Mouse (Mus musculus): Measurements from ENCODE around the gene H2-Q6. TPM values are rescaled to one million over a fixed set of nuclear protein-coding genes. Genes with fewer than 3 reads are reported as not detected.
A peak's percentile ranks its signal among the peaks of the same experiment; 100 is the strongest.
"Not testable (repeated sequence)": the region's sequence is repeated elsewhere in the genome, so short reads cannot be mapped to it uniquely, and the experiment has no call there.

The H2-Q6 gene
- 0.38 and 0.39 TPM in 2 replicates for polyA plus RNA-seq (2014; fragmentation: Nextera tagmentation; extraction: Ambion mirVana)

DNA sequence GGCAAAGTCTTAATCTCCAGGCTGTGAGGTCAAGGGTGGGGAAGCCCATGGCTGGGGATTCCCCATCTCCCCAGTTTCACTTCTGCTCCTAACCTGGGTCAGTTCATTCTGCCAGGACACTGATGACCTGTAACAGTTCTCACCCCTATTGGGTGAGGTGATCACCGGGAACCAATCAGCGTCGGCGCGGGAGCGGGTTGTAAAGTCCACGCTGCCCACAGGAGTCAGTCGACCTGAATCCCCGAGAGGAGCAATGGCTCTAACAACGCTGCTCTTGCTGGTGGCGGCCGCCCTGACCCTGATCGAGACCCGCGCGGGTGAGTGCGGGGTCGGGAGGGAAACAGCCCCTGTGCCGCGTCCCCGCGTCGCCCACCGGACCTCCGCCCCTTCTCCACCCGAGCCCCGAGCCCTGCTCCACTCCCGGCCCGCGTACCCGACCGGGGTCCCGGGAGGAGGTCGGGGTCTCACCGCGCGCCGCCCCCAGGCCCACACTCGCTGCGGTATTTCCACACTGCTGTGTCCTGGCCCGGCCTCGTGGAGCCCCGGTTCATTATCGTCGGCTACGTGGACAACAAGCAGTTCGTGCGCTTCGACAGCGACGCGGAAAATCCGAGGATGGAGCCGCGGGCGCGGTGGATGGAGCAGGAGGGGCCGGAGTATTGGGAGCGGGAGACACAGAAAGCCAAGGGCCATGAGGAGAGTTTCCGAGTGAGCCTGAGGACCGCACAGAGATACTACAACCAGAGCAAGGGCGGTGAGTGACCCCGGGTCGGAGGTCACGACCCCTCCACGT lies at the start of gene H2-Q6:
Gene H2-Q6, plus strand, starts transcription at position 227 of the 793 bp plus-strand sequence.
- H3K9ac ChIP-seq (ENCODE audit: low read depth, low read length); H3K27ac ChIP-seq (ENCODE audit: low read depth, low read length); H3K9me3 ChIP-seq (replicated peaks; ENCODE audit: control insufficient read depth, low read length); H3K4me1 ChIP-seq (ENCODE audit: control insufficient read depth, insufficient read depth, low read length); H3K36me3 ChIP-seq (ENCODE audit: control insufficient read depth, insufficient read depth, low read length): not testable (repeated sequence)
- WGBS (ENCODE audit: insufficient replicate concordance), result 2% methylated on average over 50 of the region's 66 CpGs
- Histone ChIP-seq H3K27me3 (ENCODE audit: control insufficient read depth, insufficient read depth, low read length) (peaks cover 37% of the 10 kb centered on the region), H3K4me3 (ENCODE audit: low read depth, low read length) (peak within 1 kb of the TSS; percentile 40), H3K4me2 (peak within 1 kb of the TSS; percentile 68)
- peak; percentile 47; the same call in 1 of the 2 replicates for ATAC-seq (replicated peaks; ENCODE audit: insufficient number of reproducible peaks, low FRiP score, low TSS enrichment)

DNA sequence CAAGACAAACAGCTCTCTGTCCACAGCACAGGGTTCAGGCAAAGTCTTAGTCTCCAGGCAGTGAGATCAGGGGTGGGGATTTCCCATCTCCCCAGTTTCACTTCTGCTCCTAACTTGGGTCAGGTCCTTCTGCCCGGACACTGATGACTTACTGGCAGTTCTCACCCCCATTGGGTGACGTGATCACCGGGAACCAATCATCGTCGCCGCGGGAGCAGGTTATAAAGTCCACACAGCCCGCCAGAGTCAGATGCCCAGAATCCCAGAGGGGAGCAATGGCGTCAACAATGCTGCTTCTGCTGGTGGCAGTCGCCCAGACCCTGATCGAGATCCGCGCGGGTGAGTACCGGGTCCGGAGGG lies 45.3 kb upstream of the H2-Q6 start, which contains the start of gene H2-Q4:
Gene H2-Q4, plus strand, starts transcription at position 249 of the 360 bp plus-strand sequence.
- Histone ChIP-seq H3K9ac (ENCODE audit: low read depth, low read length) (peak within 1 kb of the TSS; percentile 64; the same call in 1 of the 2 replicates), H3K4me1 (ENCODE audit: control insufficient read depth, insufficient read depth, low read length) (no peaks in the 10 kb centered on the region), H3K4me3 (ENCODE audit: low read depth, low read length) (peak within 1 kb of the TSS; percentile 67), H3K27me3 (ENCODE audit: control insufficient read depth, insufficient read depth, low read length) (peaks cover 2% of the 10 kb centered on the region; the same call in 1 of the 2 replicates), H3K36me3 (ENCODE audit: control insufficient read depth, insufficient read depth, low read length) (no peaks in the 10 kb centered on the region), H3K4me2 (peak within 1 kb of the TSS; percentile 98), H3K9me3 (replicated peaks; ENCODE audit: control insufficient read depth, low read length) (no peaks in the 10 kb centered on the region), H3K27ac (ENCODE audit: low read depth, low read length) (no peak within 1 kb of the TSS)
- ATAC-seq (replicated peaks; ENCODE audit: insufficient number of reproducible peaks, low FRiP score, low TSS enrichment), result peak; percentile 57; the same call in 1 of the 2 replicates
- under 1% methylated on average over 15 of the region's 16 CpGs for WGBS (ENCODE audit: insufficient replicate concordance)

DNA sequence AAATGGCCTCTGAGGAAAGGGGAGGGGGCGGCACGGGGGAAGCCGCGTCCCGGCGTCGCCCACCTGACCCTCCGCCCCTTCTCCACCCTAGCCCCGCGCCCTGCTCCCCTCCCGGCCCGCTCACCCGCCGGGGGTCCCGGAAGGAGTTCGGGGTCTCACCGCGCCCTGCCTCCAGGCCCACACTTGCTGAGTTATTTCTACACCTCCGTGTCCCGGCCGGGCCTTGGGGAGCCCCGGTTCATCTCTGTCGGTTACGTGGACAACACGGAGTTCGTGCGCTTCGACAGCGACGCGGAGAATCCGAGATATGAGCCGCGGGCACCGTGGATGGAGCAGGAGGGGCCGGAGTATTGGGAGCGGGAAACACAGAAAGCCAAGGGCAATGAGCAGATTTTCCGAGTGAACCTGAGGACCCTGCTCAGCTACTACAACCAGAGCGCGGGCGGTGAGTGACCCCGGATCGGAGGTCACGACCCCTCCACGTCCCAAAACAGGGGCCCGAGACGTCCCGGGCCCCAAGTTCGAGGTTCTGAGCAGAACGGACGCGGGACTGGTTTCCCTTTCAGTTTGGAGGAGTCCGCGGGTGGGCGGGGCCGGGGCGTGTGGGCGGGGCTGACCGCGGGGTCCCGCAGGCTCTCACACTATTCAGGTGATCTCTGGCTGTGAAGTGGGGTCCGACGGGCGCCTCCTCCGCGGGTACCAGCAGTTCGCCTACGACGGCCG lies 44.8 kb upstream of the H2-Q6 start:
- Histone ChIP-seq H3K36me3 (ENCODE audit: control insufficient read depth, insufficient read depth, low read length) (no peaks in the 10 kb centered on the region), H3K9me3 (replicated peaks; ENCODE audit: control insufficient read depth, low read length) (no peaks in the 10 kb centered on the region), H3K27ac (ENCODE audit: low read depth, low read length) (no peak overlapping the region), H3K4me3 (ENCODE audit: low read depth, low read length) (peak overlapping the region; percentile 67), H3K4me2 (peak overlapping the region; percentile 98), H3K9ac (ENCODE audit: low read depth, low read length) (peak overlapping the region; percentile 64; the same call in 1 of the 2 replicates), H3K27me3 (ENCODE audit: control insufficient read depth, insufficient read depth, low read length) (peaks cover 2% of the 10 kb centered on the region; the same call in 1 of the 2 replicates), H3K4me1 (ENCODE audit: control insufficient read depth, insufficient read depth, low read length) (no peaks in the 10 kb centered on the region)
- under 1% methylated on average over 63 of the region's 70 CpGs for WGBS (ENCODE audit: insufficient replicate concordance)
- ATAC-seq (replicated peaks; ENCODE audit: insufficient number of reproducible peaks, low FRiP score, low TSS enrichment), result 0 out of 2 replicates have a peak, but pooled peaks have one; percentile 39

DNA sequence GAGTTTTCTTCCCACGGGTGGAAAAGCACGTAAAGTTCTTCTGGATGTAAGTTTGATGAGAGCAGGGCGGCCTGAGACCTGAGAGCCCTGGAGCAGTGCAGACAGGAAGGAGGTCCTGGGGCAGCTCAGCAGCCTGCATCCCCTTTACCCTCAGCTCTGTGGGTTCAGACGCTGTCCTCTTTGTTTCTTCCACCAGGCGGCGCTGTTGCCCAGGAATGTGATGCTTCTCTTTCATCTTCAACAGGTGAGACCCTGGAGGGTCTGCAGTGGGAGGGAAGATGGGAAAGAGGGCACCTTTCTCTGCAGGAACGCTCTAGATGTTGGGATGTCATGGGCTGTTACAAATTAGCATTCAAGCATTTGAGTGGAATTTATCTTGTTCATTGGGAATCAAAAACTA lies 34.9 kb upstream of the H2-Q6 start:
- not testable (repeated sequence) for H3K4me2 ChIP-seq; H3K4me1 ChIP-seq (ENCODE audit: control insufficient read depth, insufficient read depth, low read length); H3K9me3 ChIP-seq (replicated peaks; ENCODE audit: control insufficient read depth, low read length); H3K27ac ChIP-seq (ENCODE audit: low read depth, low read length); ATAC-seq (replicated peaks; ENCODE audit: insufficient number of reproducible peaks, low FRiP score, low TSS enrichment); H3K36me3 ChIP-seq (ENCODE audit: control insufficient read depth, insufficient read depth, low read length); H3K27me3 ChIP-seq (ENCODE audit: control insufficient read depth, insufficient read depth, low read length); H3K9ac ChIP-seq (ENCODE audit: low read depth, low read length); H3K4me3 ChIP-seq (ENCODE audit: low read depth, low read length)
- 4% methylated on average over 7 of the region's 7 CpGs for WGBS (ENCODE audit: insufficient replicate concordance)

DNA sequence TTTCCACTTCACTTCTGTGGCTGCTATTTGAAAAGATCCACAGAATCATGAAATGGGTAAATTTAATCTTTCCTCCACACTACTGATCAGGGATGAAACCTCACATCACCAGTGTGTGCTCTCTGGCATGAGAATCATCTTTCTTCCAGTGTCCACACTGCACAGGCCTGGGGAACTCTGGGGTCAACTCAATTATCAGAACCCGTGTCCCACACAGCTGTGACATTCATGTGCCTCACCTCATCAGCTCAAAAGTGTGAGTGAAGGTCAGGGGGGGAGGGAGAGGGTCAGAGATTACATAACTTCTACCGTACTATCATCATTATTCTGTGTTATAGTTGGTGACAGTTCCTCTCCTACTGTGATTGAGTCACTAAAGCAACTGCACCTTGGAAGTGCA lies 32.0 kb upstream of the H2-Q6 start:
- H3K4me2 ChIP-seq; H3K9ac ChIP-seq (ENCODE audit: low read depth, low read length); H3K4me3 ChIP-seq (ENCODE audit: low read depth, low read length); H3K4me1 ChIP-seq (ENCODE audit: control insufficient read depth, insufficient read depth, low read length); ATAC-seq (replicated peaks; ENCODE audit: insufficient number of reproducible peaks, low FRiP score, low TSS enrichment); H3K9me3 ChIP-seq (replicated peaks; ENCODE audit: control insufficient read depth, low read length); H3K27me3 ChIP-seq (ENCODE audit: control insufficient read depth, insufficient read depth, low read length); H3K27ac ChIP-seq (ENCODE audit: low read depth, low read length); H3K36me3 ChIP-seq (ENCODE audit: control insufficient read depth, insufficient read depth, low read length): not testable (repeated sequence)
- 57% methylated on average over 2 of the region's 2 CpGs for WGBS (ENCODE audit: insufficient replicate concordance)

DNA sequence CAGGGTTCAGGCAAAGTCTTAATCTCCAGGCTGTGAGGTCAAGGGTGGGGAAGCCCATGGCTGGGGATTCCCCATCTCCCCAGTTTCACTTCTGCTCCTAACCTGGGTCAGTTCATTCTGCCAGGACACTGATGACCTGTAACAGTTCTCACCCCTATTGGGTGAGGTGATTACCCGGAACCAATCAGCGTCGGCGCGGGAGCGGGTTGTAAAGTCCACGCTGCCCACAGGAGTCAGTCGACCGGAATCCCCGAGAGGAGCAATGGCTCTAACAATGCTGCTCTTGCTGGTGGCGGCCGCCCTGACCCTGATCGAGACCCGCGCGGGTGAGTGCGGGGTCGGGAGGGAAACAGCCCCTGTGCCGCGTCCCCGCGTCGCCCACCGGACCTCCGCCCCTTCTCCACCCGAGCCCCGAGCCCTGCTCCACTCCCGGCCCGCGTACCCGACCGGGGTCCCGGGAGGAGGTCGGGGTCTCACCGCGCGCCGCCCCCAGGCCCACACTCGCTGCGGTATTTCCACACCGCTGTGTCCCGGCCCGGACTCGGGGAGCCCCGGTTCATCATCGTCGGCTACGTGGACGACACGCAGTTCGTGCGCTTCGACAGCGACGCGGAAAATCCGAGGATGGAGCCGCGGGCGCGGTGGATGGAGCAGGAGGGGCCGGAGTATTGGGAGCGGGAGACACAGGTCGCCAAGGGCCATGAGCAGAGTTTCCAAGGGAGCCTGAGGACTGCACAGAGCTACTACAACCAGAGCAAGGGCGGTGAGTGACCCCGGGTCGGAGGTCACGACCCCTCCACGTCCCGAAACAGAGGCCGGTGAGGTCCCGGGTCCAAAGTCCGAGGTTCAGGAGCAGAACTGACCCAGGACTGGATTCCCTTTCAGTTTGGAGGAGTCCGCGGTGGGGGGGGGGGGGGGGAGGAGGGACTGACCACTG lies 30.5 kb upstream of the H2-Q6 start:
- H3K4me2 ChIP-seq, result peak overlapping the region; percentile 56
- ATAC-seq (replicated peaks; ENCODE audit: insufficient number of reproducible peaks, low FRiP score, low TSS enrichment), result peak; percentile 65
- not testable (repeated sequence) for H3K27ac ChIP-seq (ENCODE audit: low read depth, low read length); H3K9ac ChIP-seq (ENCODE audit: low read depth, low read length); H3K4me1 ChIP-seq (ENCODE audit: control insufficient read depth, insufficient read depth, low read length); H3K9me3 ChIP-seq (replicated peaks; ENCODE audit: control insufficient read depth, low read length); H3K36me3 ChIP-seq (ENCODE audit: control insufficient read depth, insufficient read depth, low read length); H3K27me3 ChIP-seq (ENCODE audit: control insufficient read depth, insufficient read depth, low read length)
- 4% methylated on average over 40 of the region's 75 CpGs for WGBS (ENCODE audit: insufficient replicate concordance)
- H3K4me3 ChIP-seq (ENCODE audit: low read depth, low read length), result peak overlapping the region; percentile 23; the same call in 1 of the 2 replicates

DNA sequence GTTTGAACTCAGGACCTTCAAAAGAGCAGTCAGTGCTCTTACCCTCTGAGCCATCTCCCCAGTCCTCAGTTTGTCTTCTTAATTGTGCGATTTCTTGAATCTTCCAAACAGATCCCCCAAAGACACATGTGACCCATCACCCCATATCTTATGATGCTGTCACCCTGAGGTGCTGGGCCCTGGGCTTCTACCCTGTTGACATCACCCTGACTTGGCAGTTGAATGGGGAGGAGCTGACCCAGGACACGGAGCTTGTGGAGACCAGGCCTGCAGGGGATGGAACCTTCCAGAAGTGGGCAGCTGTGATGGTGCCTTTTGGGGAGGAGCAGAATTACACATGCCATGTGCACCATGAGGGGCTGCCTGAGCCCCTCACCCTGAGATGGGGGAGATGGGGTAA lies 27.7 kb upstream of the H2-Q6 start:
- H3K4me1 ChIP-seq (ENCODE audit: control insufficient read depth, insufficient read depth, low read length); H3K4me2 ChIP-seq; H3K36me3 ChIP-seq (ENCODE audit: control insufficient read depth, insufficient read depth, low read length); H3K27me3 ChIP-seq (ENCODE audit: control insufficient read depth, insufficient read depth, low read length); H3K9me3 ChIP-seq (replicated peaks; ENCODE audit: control insufficient read depth, low read length); H3K4me3 ChIP-seq (ENCODE audit: low read depth, low read length); H3K27ac ChIP-seq (ENCODE audit: low read depth, low read length); H3K9ac ChIP-seq (ENCODE audit: low read depth, low read length); ATAC-seq (replicated peaks; ENCODE audit: insufficient number of reproducible peaks, low FRiP score, low TSS enrichment): not testable (repeated sequence)
- 89% methylated on average over 2 of the region's 2 CpGs for WGBS (ENCODE audit: insufficient replicate concordance)

DNA sequence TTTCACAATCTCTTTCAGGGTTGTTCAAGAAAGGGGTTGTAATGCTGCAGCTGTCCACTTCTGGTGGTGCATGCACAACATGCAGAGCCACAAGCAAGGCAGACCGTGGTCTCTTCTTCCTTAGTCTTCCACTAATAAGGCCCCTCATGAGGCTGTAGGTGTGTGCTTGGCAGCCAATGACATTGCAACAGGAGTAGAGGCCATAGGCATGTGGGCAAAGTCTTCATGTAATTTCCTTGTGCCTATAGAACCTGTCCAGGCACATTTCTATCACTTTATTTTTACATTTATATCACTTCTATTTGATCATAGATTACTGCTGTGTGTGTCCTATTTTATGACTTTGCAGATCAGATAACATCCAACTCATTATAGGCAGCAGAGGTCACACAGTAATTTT lies 11.6 kb upstream of the H2-Q6 start:
- H3K36me3 ChIP-seq (ENCODE audit: control insufficient read depth, insufficient read depth, low read length); H3K9me3 ChIP-seq (replicated peaks; ENCODE audit: control insufficient read depth, low read length); H3K4me2 ChIP-seq; H3K27me3 ChIP-seq (ENCODE audit: control insufficient read depth, insufficient read depth, low read length); ATAC-seq (replicated peaks; ENCODE audit: insufficient number of reproducible peaks, low FRiP score, low TSS enrichment); H3K4me1 ChIP-seq (ENCODE audit: control insufficient read depth, insufficient read depth, low read length); H3K4me3 ChIP-seq (ENCODE audit: low read depth, low read length); H3K9ac ChIP-seq (ENCODE audit: low read depth, low read length); H3K27ac ChIP-seq (ENCODE audit: low read depth, low read length): not testable (repeated sequence)
- no CpG with 5 or more reads among the region's 1 CpGs for WGBS (ENCODE audit: insufficient replicate concordance)

All from heart, embryonic 11.5 days (tissue).